Mouse (Mus musculus) midbrain, embryonic 16.5 days (tissue): ENCODE results near the gene Sdk1. TPM values are rescaled to one million over a fixed set of nuclear protein-coding genes. Genes with fewer than 3 reads are reported as not detected.

Source experiments
- ATAC-seq: fragments of 200-750 bp; cut with Nextera tagmentation; 2 replicates; pipeline ENCODE4 v1.8.0; 2017; ENCODE audit warnings: moderate TSS enrichment
- H3K27ac ChIP-seq: fragments of 300-500 bp; sonication (generic); 2 replicates; pipeline ENCODE4 v1.5.1; 2014; ENCODE audit warnings: mild to moderate bottlenecking, low read length, mixed read lengths
- H3K27me3 ChIP-seq: fragments of 300-500 bp; sonication (generic); 2 replicates; pipeline ENCODE4 v1.6.1; 2014; ENCODE audit warnings: low read depth, low read length, mixed read lengths; ENCODE audit not compliant: control insufficient read depth, insufficient read depth
- H3K36me3 ChIP-seq: fragments of 300-500 bp; sonication (generic); 2 replicates; pipeline ENCODE4 v1.6.1; 2014; ENCODE audit warnings: mild to moderate bottlenecking, low read length, moderate library complexity, mixed read lengths; ENCODE audit not compliant: control insufficient read depth, insufficient read depth
- H3K4me1 ChIP-seq: fragments of 300-500 bp; sonication (generic); 2 replicates; pipeline ENCODE4 v1.6.1; 2014; ENCODE audit warnings: mild to moderate bottlenecking, low read length, mixed read lengths; ENCODE audit not compliant: control insufficient read depth, insufficient read depth
- H3K4me2 ChIP-seq: fragments of 300-500 bp; sonication (generic); 2 replicates; pipeline ENCODE4 v1.6.1; 2014; ENCODE audit warnings: mild to moderate bottlenecking, low read length, mixed read lengths
- H3K4me3 ChIP-seq: fragments of 300-500 bp; sonication (generic); 2 replicates; pipeline ENCODE4 v1.5.1; 2014; ENCODE audit warnings: low read depth, mild to moderate bottlenecking, low read length, moderate library complexity, mixed read lengths
- H3K9ac ChIP-seq: fragments of 300-500 bp; sonication (generic); 2 replicates; pipeline ENCODE4 v1.6.1; 2014; ENCODE audit warnings: low read depth, low read length, mixed read lengths
- H3K9me3 ChIP-seq: fragments of 300-500 bp; sonication (generic); replicated peaks from 2 replicates; pipeline ENCODE4 v1.6.1; 2014; ENCODE audit warnings: mild to moderate bottlenecking, low read length, mixed read lengths; ENCODE audit not compliant: control insufficient read depth, poor library complexity, severe bottlenecking
- WGBS: fragments of 180-500 bp; shearing (Covaris S2); extraction: QIAGEN DNeasy Blood & Tissue Kit; methylation state at CpG from one replicate; pipeline ENCODE4 v1.1.7; 2014; 5-methylcytosine and 5-hydroxymethylcytosine counted together
- polyA plus RNA-seq: library from polyadenylated mRNA; unstranded; fragments of >200 nt; fragmentation: Nextera tagmentation; extraction: Ambion mirVana; gene quantifications from 2 replicates; pipeline ENCODE4 v1.2.1, GENCODE M21; 2015

Sdk1 gene
- polyA plus RNA-seq, 1 experiment from 2014 or later: 2.5 TPM

- Histone ChIP-seq H3K9ac (no peak overlapping the region), H3K4me2 (no peak overlapping the region), H3K4me3 (no peak overlapping the region), H3K36me3 (no peaks in the 10 kb centered on the region), H3K9me3 (no peaks in the 10 kb centered on the region), H3K27me3 (no peaks in the 10 kb centered on the region), H3K4me1 (0 out of 2 replicates have a peak, but pooled peaks cover 2% of the 10 kb centered on the region), H3K27ac (no peak overlapping the region)
- 89% methylated on average over 6 of the region's 6 CpGs for WGBS
- no peak for ATAC-seq
Measured at GRCm38 (mm10) chr5:142039236-142039635, 797.9 kb downstream of the Sdk1 start.

DNA sequence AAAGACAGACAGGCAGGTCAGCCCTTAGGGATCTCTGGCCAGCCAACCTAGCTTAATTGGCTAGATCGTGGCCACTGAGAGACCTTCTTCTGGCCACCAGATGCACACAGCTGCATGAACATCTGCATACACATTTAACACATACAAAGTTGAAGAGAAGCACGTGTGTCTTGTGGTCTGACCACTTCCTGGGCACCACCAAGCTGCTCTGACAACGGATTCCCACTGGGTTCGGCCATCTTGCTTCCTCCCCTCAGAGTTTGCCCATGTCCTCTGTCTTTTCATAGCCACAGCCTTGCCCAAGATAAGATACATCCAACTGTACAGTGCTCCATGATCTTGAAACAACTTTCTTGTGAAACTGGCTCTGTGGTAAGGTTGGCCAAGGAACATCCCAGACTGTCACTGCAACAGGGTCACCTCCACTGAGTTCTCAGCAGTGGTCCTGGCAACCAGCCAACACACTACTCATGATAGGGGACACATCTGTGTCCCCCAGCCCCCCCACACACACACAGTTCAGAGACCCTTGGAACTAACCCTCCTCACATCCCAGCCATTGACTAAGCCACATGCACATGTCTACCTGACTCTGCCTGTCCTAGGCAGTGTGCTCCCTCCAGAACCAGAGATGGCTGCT is 798.7 kb downstream of the Sdk1 start:
- no peaks in the 10 kb centered on the region for H3K27me3 ChIP-seq
- H3K4me2 ChIP-seq: no peak overlapping the region
- H3K9ac ChIP-seq: no peak overlapping the region
- H3K9me3 ChIP-seq: no peaks in the 10 kb centered on the region
- H3K27ac ChIP-seq: no peak overlapping the region
- H3K4me3 ChIP-seq: no peak overlapping the region
- H3K4me1 ChIP-seq: 0 out of 2 replicates have a peak, but pooled peaks cover 2% of the 10 kb centered on the region
- ATAC-seq: no peak
- WGBS: 91% methylated on average over 4 of the region's 4 CpGs
- H3K36me3 ChIP-seq: no peaks in the 10 kb centered on the region

- Histone ChIP-seq H3K4me3 (no peak overlapping the region), H3K9me3 (no peaks in the 10 kb centered on the region), H3K36me3 (no peaks in the 10 kb centered on the region), H3K27ac (no peak overlapping the region), H3K9ac (no peak overlapping the region), H3K4me2 (no peak overlapping the region), H3K4me1 (0 out of 2 replicates have a peak, but pooled peaks cover 2% of the 10 kb centered on the region), H3K27me3 (no peaks in the 10 kb centered on the region)
- ATAC-seq: no peak
- WGBS: 83% methylated on average over 8 of the region's 8 CpGs
Measured at GRCm38 (mm10) chr5:142041226-142041802, 800.0 kb downstream of the Sdk1 start.

DNA sequence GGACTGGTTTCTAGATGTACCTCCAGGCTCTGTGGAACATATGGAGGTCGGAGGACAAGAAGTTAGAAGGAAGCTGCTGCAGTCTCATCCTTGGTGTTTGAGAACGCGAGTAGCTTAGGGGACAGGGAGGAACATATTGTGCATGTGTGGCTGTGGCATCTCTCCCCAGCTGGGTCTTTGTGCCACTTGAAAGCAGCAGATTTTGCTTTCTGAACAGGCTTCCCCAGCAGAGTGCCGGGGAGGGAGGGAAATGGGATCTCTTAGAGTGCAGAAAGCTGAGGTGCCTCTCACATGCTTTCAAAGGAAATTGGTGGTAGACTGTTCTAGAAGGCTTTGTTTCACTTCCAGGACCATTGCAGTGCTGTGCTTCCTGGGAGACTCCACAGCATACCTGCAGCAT is 820.5 kb downstream of the Sdk1 start:
- WGBS: 74% methylated on average over 4 of the region's 4 CpGs
- no peaks in the 10 kb centered on the region for H3K36me3 ChIP-seq
- H3K4me2 ChIP-seq: no peak overlapping the region
- no peaks in the 10 kb centered on the region for H3K4me1 ChIP-seq
- no peak for ATAC-seq
- H3K27ac ChIP-seq: no peak overlapping the region
- no peaks in the 10 kb centered on the region for H3K9me3 ChIP-seq
- H3K4me3 ChIP-seq: no peak overlapping the region
- no peak overlapping the region for H3K9ac ChIP-seq
- H3K27me3 ChIP-seq: no peaks in the 10 kb centered on the region

GRCm38 (mm10) chr5:142071322-142071721 is 830.0 kb downstream of the Sdk1 start:
- WGBS: 97% methylated on average over 3 of the region's 3 CpGs
- H3K4me1 ChIP-seq: peaks cover 6% of the 10 kb centered on the region
- H3K4me3 ChIP-seq: no peak overlapping the region
- no peaks in the 10 kb centered on the region for H3K9me3 ChIP-seq
- no peaks in the 10 kb centered on the region for H3K27me3 ChIP-seq
- H3K36me3 ChIP-seq: no peaks in the 10 kb centered on the region
- no peak overlapping the region for H3K27ac ChIP-seq
- ATAC-seq: no peak
- H3K4me2 ChIP-seq: no peak overlapping the region
- H3K9ac ChIP-seq: no peak overlapping the region

DNA sequence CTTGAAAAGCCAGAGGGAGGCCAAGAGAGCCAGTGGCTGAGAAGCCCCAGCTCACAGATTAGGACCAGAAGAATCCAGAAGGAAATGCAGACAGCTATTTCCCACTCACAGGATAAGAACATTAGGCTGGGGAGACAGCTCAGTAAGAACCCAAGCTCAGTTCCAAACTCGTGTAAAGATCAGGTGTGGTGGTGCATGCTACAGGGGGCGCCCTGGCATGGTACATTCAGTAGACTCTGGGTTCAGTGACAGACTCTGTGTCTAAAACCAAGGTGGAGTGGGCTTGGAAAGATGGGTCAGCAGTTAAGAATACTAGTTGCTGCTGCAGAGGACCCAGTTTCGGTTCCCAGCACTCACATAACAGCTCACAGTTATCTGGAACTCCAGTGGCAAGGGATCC is 832.6 kb downstream of the Sdk1 start:
- H3K9me3 ChIP-seq: no peaks in the 10 kb centered on the region
- no peak overlapping the region for H3K9ac ChIP-seq
- WGBS: 95% methylated on average over 3 of the region's 3 CpGs
- no peak overlapping the region for H3K4me2 ChIP-seq
- no peak overlapping the region for H3K4me3 ChIP-seq
- no peaks in the 10 kb centered on the region for H3K36me3 ChIP-seq
- no peaks in the 10 kb centered on the region for H3K27me3 ChIP-seq
- no peak overlapping the region for H3K27ac ChIP-seq
- peaks cover 6% of the 10 kb centered on the region for H3K4me1 ChIP-seq
- ATAC-seq: no peak

DNA sequence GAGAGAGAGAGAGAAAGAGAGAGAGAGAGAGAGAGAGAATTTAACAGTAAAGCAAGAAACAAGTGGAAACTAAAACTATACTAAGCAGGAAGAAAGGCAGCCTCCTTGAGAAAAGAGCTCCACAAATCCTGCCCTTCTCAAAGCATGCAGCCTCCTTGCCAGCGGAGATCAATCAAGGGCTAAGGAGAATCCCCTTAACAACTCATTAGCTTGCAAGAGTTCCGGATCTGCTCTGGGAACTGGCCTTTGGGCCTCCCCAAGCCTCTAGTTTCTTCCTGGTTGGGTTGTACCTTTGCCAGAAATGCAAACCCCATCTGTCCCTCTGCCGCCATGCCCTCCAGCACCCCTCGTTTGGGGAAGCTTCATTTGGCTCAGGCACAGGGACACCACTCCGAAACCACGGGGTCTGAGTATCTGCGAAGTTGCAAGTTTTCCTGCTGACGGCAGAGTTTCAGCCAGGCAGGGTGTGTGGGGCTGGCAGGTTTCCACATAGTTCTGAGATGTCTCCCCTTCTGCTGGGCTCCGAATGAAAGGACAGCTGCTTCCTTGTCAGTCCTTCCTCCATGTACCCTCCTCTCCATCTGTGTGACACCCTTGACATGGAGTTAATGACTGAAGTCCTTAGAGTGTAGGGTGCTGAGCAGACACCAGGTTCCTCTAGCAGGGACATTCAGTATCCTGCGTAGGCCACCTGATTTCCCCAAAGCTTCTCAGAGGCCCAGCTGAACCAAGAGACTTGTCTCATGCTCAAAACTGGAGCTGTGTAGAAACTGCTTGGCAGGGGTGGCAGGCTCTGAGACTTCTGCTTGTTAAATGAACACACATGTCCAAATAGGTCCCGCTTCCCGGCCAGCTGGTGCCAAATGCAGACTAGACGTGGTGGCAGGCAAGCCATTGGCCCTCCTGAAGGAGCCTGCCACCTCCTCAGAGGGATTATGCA is 833.5 kb downstream of the Sdk1 start:
- Histone ChIP-seq H3K27me3 (no peaks in the 10 kb centered on the region), H3K9me3 (no peaks in the 10 kb centered on the region), H3K4me3 (no peak overlapping the region), H3K4me1 (peaks cover 6% of the 10 kb centered on the region), H3K27ac (peak overlapping the region; percentile 23; the same call in 1 of the 2 replicates), H3K36me3 (no peaks in the 10 kb centered on the region), H3K4me2 (no peak overlapping the region), H3K9ac (no peak overlapping the region)
- 0 out of 2 replicates have a peak, but pooled peaks have one; percentile 8 for ATAC-seq
- WGBS: 41% methylated on average over 13 of the region's 13 CpGs

DNA sequence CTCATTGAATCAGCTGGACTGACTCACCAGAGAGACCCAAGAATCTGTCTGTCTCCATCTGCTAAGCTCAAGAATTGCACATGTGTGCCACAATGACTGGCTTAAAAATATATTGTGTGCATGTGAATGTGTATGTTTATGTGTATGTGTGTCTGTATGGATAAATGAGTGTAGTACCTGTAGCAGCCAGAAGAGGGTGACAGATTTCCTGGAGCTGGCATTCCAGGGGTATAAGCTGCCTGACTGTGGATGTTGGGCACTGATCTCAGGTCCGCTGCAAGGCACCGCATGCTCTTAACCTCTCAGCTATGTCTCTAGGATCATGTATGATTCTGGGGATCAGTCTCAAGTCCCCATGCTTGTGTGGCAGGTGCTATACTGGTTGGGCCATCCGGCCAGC is 839.4 kb downstream of the Sdk1 start:
- H3K4me2 ChIP-seq: no peak overlapping the region
- H3K9ac ChIP-seq: no peak overlapping the region
- H3K4me3 ChIP-seq: no peak overlapping the region
- H3K27me3 ChIP-seq: no peaks in the 10 kb centered on the region
- H3K27ac ChIP-seq: no peak overlapping the region
- H3K36me3 ChIP-seq: no peaks in the 10 kb centered on the region
- WGBS: 100% methylated on average over 3 of the region's 3 CpGs
- ATAC-seq: no peak
- no peaks in the 10 kb centered on the region for H3K4me1 ChIP-seq
- no peaks in the 10 kb centered on the region for H3K9me3 ChIP-seq

DNA sequence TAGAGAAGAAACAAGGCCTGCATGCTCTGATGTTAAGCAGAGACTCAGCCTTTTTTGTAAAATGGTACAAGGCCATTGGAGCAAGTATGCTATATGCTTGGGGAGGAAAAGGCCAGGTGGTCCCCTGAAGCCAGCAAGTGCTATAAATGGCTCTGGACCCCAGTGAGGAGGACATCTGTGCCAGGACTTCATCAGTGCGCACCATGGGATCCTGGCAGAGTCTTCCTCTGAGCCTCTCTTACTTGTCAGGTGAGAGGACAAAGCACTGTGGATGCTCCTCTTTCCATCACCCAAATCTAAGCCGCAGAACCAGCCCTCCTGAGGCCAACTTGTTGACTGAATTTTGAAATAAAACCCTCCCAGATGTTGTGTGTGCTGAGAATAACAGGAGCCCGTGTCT is 839.8 kb downstream of the Sdk1 start:
- no peak for ATAC-seq
- H3K27me3 ChIP-seq: no peaks in the 10 kb centered on the region
- no peaks in the 10 kb centered on the region for H3K9me3 ChIP-seq
- no peaks in the 10 kb centered on the region for H3K36me3 ChIP-seq
- H3K4me1 ChIP-seq: no peaks in the 10 kb centered on the region
- H3K4me2 ChIP-seq: no peak overlapping the region
- H3K9ac ChIP-seq: no peak overlapping the region
- H3K4me3 ChIP-seq: no peak overlapping the region
- 92% methylated on average over 3 of the region's 3 CpGs for WGBS
- H3K27ac ChIP-seq: no peak overlapping the region
